Comparison of ENCODE assay signal across 9 mouse cellular contexts in the genomic region with DNA sequence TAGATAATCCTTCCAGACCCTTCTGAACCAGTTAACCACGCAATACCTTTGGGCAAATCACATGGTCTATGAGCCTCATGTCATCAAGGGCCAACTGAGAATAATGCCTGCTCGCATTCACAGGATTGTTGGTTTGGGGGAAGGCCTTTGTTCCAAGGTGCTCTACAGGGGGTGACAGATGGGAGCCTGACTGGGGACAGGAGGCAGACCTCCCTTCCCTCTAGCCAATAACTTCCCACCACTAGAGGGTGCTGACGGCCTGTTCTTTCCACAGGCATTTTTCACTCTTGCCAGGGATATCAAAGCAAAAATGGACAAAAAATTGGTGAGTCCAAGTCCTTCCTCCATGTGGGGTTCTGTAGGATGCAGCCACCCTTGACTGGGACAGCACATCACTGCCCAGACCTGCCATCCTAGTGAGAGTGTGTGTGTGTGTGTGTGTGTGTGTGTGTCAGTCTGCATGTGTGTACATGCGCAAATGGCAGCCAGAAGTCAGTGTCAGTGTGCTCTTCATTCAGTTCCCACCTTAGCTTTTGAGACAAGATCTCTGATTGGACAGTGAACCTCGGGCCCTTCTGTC. TPM values are rescaled to one million over a fixed set of nuclear protein-coding genes. Genes with fewer than 3 reads are reported as not detected.
DNase-seq lines count a peak whose midpoint lies in the region; ATAC-seq and TF ChIP-seq lines count a peak whose summit lies in the region.
"Had no signal": no experiment of that assay in that cellular context is flagged by ENCODE, and none has a peak within 500 bp of the region (broad histone marks: within the 10 kb centered on the region; RNA-seq: fewer than 3 reads in every experiment).

No protein-coding gene starts in this region.

- no peak overlapping the region for H3K4me2 ChIP-seq in embryonic facial prominence, embryonic 11.5 days (ENCODE audit: low read depth, low read length)
- no peak overlapping the region for H3K4me2 ChIP-seq in kidney, embryonic 14.5 days (replicated peaks; ENCODE audit: low read depth, low read length)
- H3K4me2 ChIP-seq: embryonic facial prominence, embryonic 15.5 days had no signal

- no peaks in the 10 kb centered on the region for H3K9me3 ChIP-seq in embryonic facial prominence, embryonic 11.5 days (replicated peaks; ENCODE audit: control insufficient read depth, low read length)
- no peaks in the 10 kb centered on the region for H3K9me3 ChIP-seq in kidney, embryonic 14.5 days (ENCODE audit: control insufficient read depth, low read length)
- H3K9me3 ChIP-seq: embryonic facial prominence, embryonic 15.5 days had no signal

- TF ChIP-seq POLR2A in liver, adult 2 months (IDR thresholded peaks at IDR 0.05; ENCODE audit: extremely low read depth, insufficient read depth, low read length) = no peak

- H3K27me3 ChIP-seq in embryonic facial prominence, embryonic 11.5 days (ENCODE audit: control insufficient read depth, insufficient read depth, low read length) = no peaks in the 10 kb centered on the region
- no peaks in the 10 kb centered on the region for H3K27me3 ChIP-seq in kidney, embryonic 14.5 days (ENCODE audit: control insufficient read depth, insufficient read depth, low read length)
- no peaks in the 10 kb centered on the region for H3K27me3 ChIP-seq in liver, adult 2 months (ENCODE audit: control insufficient read depth, insufficient read depth, low read length)
- H3K27me3 ChIP-seq: embryonic facial prominence, embryonic 15.5 days had no signal

- H3K36me3 ChIP-seq in embryonic facial prominence, embryonic 11.5 days (replicated peaks; ENCODE audit: control insufficient read depth, insufficient read depth, low read depth, low read length) = peaks cover 11% of the 10 kb centered on the region
- peaks cover 82% of the 10 kb centered on the region for H3K36me3 ChIP-seq in kidney, embryonic 14.5 days (ENCODE audit: control insufficient read depth, insufficient read depth, low read length)
- peaks cover 39% of the 10 kb centered on the region for H3K36me3 ChIP-seq in liver, adult 2 months (ENCODE audit: control insufficient read depth, insufficient read depth, low read length)

- TF ChIP-seq CTCF in liver, adult 2 months (IDR thresholded peaks at IDR 0.05; ENCODE audit: low read depth, low read length) = peak; percentile 74

- no peak overlapping the region for H3K4me3 ChIP-seq in embryonic facial prominence, embryonic 11.5 days (ENCODE audit: low read depth, low read length)
- no peak overlapping the region for H3K4me3 ChIP-seq in kidney, embryonic 14.5 days (ENCODE audit: low read length)
- no peak overlapping the region for H3K4me3 ChIP-seq in liver, adult 2 months (ENCODE audit: insufficient read depth, low read depth, low read length)
- H3K4me3 ChIP-seq: embryonic facial prominence, embryonic 15.5 days had no signal

- WGBS in embryonic facial prominence, embryonic 11.5 days = 61% methylated on average over 5 of the region's 5 CpGs
- WGBS in kidney, embryonic 14.5 days = 65% methylated on average over 5 of the region's 5 CpGs
- 78% methylated on average over 5 of the region's 5 CpGs for WGBS in liver, adult 2 months

- peak; percentile 77 to 83 for DNase-seq in adrenal gland, postnatal 36 days
- DNase-seq in embryonic facial prominence, embryonic 11.5 days (ENCODE audit: low spot score) = peak; percentile 78
- peak; percentile 79 for DNase-seq in heart, adult 8-10 months (ENCODE audit: low spot score)
- DNase-seq in liver, adult 2 months (ENCODE audit: extremely low read depth, low read depth, low spot score) = peak; percentile 37
- DNase-seq in naive thymus-derived CD4-positive, alpha-beta T cell, adult 2 months (ENCODE audit: low read depth) = peak; percentile 84
- DNase-seq in spleen, postnatal 4 days (ENCODE audit: low spot score in 2 of 2) = peak; percentile 69 to 89

- no peaks in the 10 kb centered on the region for H3K4me1 ChIP-seq in embryonic facial prominence, embryonic 11.5 days (ENCODE audit: control insufficient read depth, insufficient read depth, low read length)
- H3K4me1 ChIP-seq in kidney, embryonic 14.5 days (ENCODE audit: control insufficient read depth, insufficient read depth, low read length) = no peaks in the 10 kb centered on the region
- H3K4me1 ChIP-seq in liver, adult 2 months (ENCODE audit: control insufficient read depth, insufficient read depth, low read length) = no peaks in the 10 kb centered on the region
- H3K4me1 ChIP-seq: embryonic facial prominence, embryonic 15.5 days had no signal

- H3K9ac ChIP-seq in embryonic facial prominence, embryonic 11.5 days (replicated peaks; ENCODE audit: low read length) = no peak overlapping the region
- no peak overlapping the region for H3K9ac ChIP-seq in kidney, embryonic 14.5 days (ENCODE audit: low read depth, low read length)
- H3K9ac ChIP-seq in liver, adult 2 months (ENCODE audit: low read depth, low read length) = no peak overlapping the region
- H3K9ac ChIP-seq: embryonic facial prominence, embryonic 15.5 days had no signal

- no peak overlapping the region for H3K27ac ChIP-seq in embryonic facial prominence, embryonic 11.5 days (replicated peaks; ENCODE audit: low read depth, low read length)
- H3K27ac ChIP-seq in kidney, embryonic 14.5 days (ENCODE audit: low read depth, low read length) = no peak overlapping the region
- no peak overlapping the region for H3K27ac ChIP-seq in liver, adult 2 months (replicated peaks; ENCODE audit: insufficient read depth, low read depth, low read length)
- H3K27ac ChIP-seq: embryonic facial prominence, embryonic 15.5 days had no signal

- H3K79me2 ChIP-seq in liver, adult 2 months (ENCODE audit: control insufficient read depth, insufficient read depth, low read length) = no peaks in the 10 kb centered on the region

- ATAC-seq in CD4-positive, CD25-positive, alpha-beta regulatory T cell, adult 4 months = peak; percentile 76
- no peak for ATAC-seq in embryonic facial prominence, embryonic 11.5 days (replicated peaks; ENCODE audit: insufficient number of reproducible peaks, low FRiP score, low TSS enrichment, low read depth)
- peak; percentile 68 for ATAC-seq in kidney, embryonic 14.5 days (ENCODE audit: low FRiP score, low TSS enrichment)

RNA-seq across cellular contexts. Expression of a gene that starts 12.0 kb away (rescaled TPM):
- 10 to 100 TPM; 32.1 to 38.1 TPM for polyA plus RNA-seq in CD4-positive, CD25-positive, alpha-beta regulatory T cell, adult 4 months (2017; shearing (Covaris generic))
- total RNA-seq in adrenal gland, postnatal 36 days (2021) = not detected
- not detected in 2 replicates for polyA plus RNA-seq in embryonic facial prominence, embryonic 11.5 days (2014; fragmentation: Nextera tagmentation; extraction: Ambion mirVana)
- total RNA-seq in heart, adult 8-10 months (2022) = not detected
- polyA plus RNA-seq in kidney, embryonic 14.5 days (2014; fragmentation: Nextera tagmentation; extraction: Ambion mirVana) = not detected in 2 replicates
- total RNA-seq in liver, adult 2 months (2014; rRNA removed) = 0.07 and 0.18 TPM in 2 replicates
- 0.07 and 0.11 TPM in 2 replicates for polyA plus RNA-seq in liver, adult 2 months (2012; rRNA removed)
- polyA plus RNA-seq: embryonic facial prominence, embryonic 15.5 days had no signal

RNA-seq across cellular contexts. Expression of a gene that starts 16.4 kb away (rescaled TPM):
- polyA plus RNA-seq in CD4-positive, CD25-positive, alpha-beta regulatory T cell, adult 4 months (2017; shearing (Covaris generic)) = 100 to 1,000 TPM; 189 to 208 TPM
- total RNA-seq in adrenal gland, postnatal 36 days (2021) = 10 to 100 TPM; 56.8 to 67.0 TPM
- polyA plus RNA-seq in embryonic facial prominence, embryonic 11.5 days (2014; fragmentation: Nextera tagmentation; extraction: Ambion mirVana) = 102 and 105 TPM in 2 replicates
- 10 to 100 TPM; 14.6 to 25.3 (median 19.5) TPM for total RNA-seq in heart, adult 8-10 months (2022)
- 88.9 and 96.1 TPM in 2 replicates for polyA plus RNA-seq in kidney, embryonic 14.5 days (2014; fragmentation: Nextera tagmentation; extraction: Ambion mirVana)
- total RNA-seq in liver, adult 2 months (2014; rRNA removed) = 91.4 and 101 TPM in 2 replicates
- polyA plus RNA-seq in liver, adult 2 months (2012; rRNA removed) = 27.5 and 61.4 TPM in 2 replicates

RNA-seq across cellular contexts. Expression of a gene that starts 35.2 kb away (rescaled TPM):
- under 1 TPM in 1 of 2 experiments, not detected in 1; 0.46 TPM for polyA plus RNA-seq in CD4-positive, CD25-positive, alpha-beta regulatory T cell, adult 4 months (2017; shearing (Covaris generic))
- under 1 TPM in 1 of 2 experiments, not detected in 1; 0.72 TPM for total RNA-seq in adrenal gland, postnatal 36 days (2021)
- not detected in 2 replicates for polyA plus RNA-seq in embryonic facial prominence, embryonic 11.5 days (2014; fragmentation: Nextera tagmentation; extraction: Ambion mirVana)
- 1 to 10 TPM in 3 of 4 experiments, under 1 TPM in 1; 0.90 to 3.5 (median 2.2) TPM for total RNA-seq in heart, adult 8-10 months (2022)
- not detected in 2 replicates for polyA plus RNA-seq in kidney, embryonic 14.5 days (2014; fragmentation: Nextera tagmentation; extraction: Ambion mirVana)
- total RNA-seq in liver, adult 2 months (2014; rRNA removed) = 1.1 and 2.6 TPM in 2 replicates
- 0.60 and 1.5 TPM in 2 replicates for polyA plus RNA-seq in liver, adult 2 months (2012; rRNA removed)

RNA-seq across cellular contexts. Expression of a gene that starts 36.0 kb away (rescaled TPM):
- polyA plus RNA-seq in CD4-positive, CD25-positive, alpha-beta regulatory T cell, adult 4 months (2017; shearing (Covaris generic)) = not detected
- not detected for total RNA-seq in adrenal gland, postnatal 36 days (2021)
- not detected in 2 replicates for polyA plus RNA-seq in embryonic facial prominence, embryonic 11.5 days (2014; fragmentation: Nextera tagmentation; extraction: Ambion mirVana)
- total RNA-seq in heart, adult 8-10 months (2022) = not detected
- not detected in 2 replicates for polyA plus RNA-seq in kidney, embryonic 14.5 days (2014; fragmentation: Nextera tagmentation; extraction: Ambion mirVana)
- not detected in 2 replicates for total RNA-seq in liver, adult 2 months (2014; rRNA removed)
- not detected in 2 replicates for polyA plus RNA-seq in liver, adult 2 months (2012; rRNA removed)
- polyA plus RNA-seq: embryonic facial prominence, embryonic 15.5 days had no signal

RNA-seq across cellular contexts. Expression of a gene that starts 42.1 kb away (rescaled TPM):
- 100 to 1,000 TPM; 102 to 130 TPM for polyA plus RNA-seq in CD4-positive, CD25-positive, alpha-beta regulatory T cell, adult 4 months (2017; shearing (Covaris generic))
- total RNA-seq in adrenal gland, postnatal 36 days (2021) = 10 to 100 TPM; 46.9 to 61.4 TPM
- polyA plus RNA-seq in embryonic facial prominence, embryonic 11.5 days (2014; fragmentation: Nextera tagmentation; extraction: Ambion mirVana) = 74.2 and 77.0 TPM in 2 replicates
- total RNA-seq in heart, adult 8-10 months (2022) = 10 to 100 TPM; 18.4 to 23.2 (median 21.9) TPM
- polyA plus RNA-seq in kidney, embryonic 14.5 days (2014; fragmentation: Nextera tagmentation; extraction: Ambion mirVana) = 61.3 and 68.8 TPM in 2 replicates
- total RNA-seq in liver, adult 2 months (2014; rRNA removed) = 28.6 and 29.5 TPM in 2 replicates
- polyA plus RNA-seq in liver, adult 2 months (2012; rRNA removed) = 18.8 and 28.4 TPM in 2 replicates

Comparison
In these comparisons a context has a peak if more than half of its experiments do, and no peak if none do; other contexts are left out.
1. RNA of a gene that starts 12.0 kb away (polyA plus RNA-seq): 32.1 to 38.1 TPM in CD4-positive, CD25-positive, alpha-beta regulatory T cell, adult 4 months; 0.07 to 0.11 TPM in liver, adult 2 months, not detected in kidney, embryonic 14.5 days and not detected in embryonic facial prominence, embryonic 11.5 days; every median in the first group is over 10 times any median in the second.
2. Peak in every context shown above with its lines, with median percentiles within 50 percentile points of each other: DNase-seq.